Mouse (Mus musculus): ENCODE results near the gene H2-T22. TPM values are rescaled to one million over a fixed set of nuclear protein-coding genes. Genes with fewer than 3 reads are reported as not detected.

The H2-T22 gene
- polyA plus RNA-seq, 1 experiment from 2014 or later, result 6.9 TPM

DNA sequence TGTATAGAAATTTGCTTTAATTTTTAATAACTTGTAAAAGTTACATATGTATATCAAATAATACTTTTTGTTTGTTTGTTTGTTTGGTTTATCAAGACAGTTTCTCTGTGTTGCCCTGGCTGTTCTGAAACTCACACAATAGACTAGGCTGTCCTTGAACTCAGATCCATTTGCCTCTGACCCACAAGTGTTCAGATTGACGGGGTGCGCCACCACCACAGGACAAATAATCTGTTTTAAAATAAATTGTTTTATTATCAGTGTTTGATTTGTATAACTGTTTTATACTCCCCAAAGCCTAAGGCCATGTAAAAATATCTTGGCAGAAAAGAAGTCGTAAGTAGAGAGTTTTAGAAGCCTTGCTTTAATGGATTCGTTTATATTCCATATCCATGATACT lies 14.9 kb downstream of the H2-T22 start:
- H3K4me1 ChIP-seq, result peaks cover 19% of the 10 kb centered on the region
- H3K4me3 ChIP-seq, result no peak overlapping the region
- no peak overlapping the region for H3K4me2 ChIP-seq
- ATAC-seq (ENCODE audit: extremely low read depth, insufficient number of reproducible peaks, low FRiP score, low TSS enrichment), result no peak
- no peaks in the 10 kb centered on the region for H3K9me3 ChIP-seq
- peaks cover 11% of the 10 kb centered on the region for H3K27me3 ChIP-seq (replicated peaks)
- 89% methylated on average over 4 of the region's 4 CpGs for WGBS
- no peak overlapping the region for H3K9ac ChIP-seq
- H3K36me3 ChIP-seq, result no peaks in the 10 kb centered on the region
- no peak overlapping the region for H3K27ac ChIP-seq (replicated peaks)

GRCm38 (mm10) chr17:36025901-36026300 lies 16.6 kb downstream of the H2-T22 start:
- Histone ChIP-seq H3K4me3 (no peak overlapping the region), H3K9ac (no peak overlapping the region), H3K9me3 (no peaks in the 10 kb centered on the region), H3K27ac (replicated peaks) (no peak overlapping the region), H3K27me3 (replicated peaks) (peaks cover under 1% of the 10 kb centered on the region; the same call in 1 of the 2 replicates), H3K4me1 (peaks cover 17% of the 10 kb centered on the region), H3K4me2 (no peak overlapping the region), H3K36me3 (no peaks in the 10 kb centered on the region)
- WGBS, result 48% methylated on average over 4 of the region's 4 CpGs
- ATAC-seq (ENCODE audit: extremely low read depth, insufficient number of reproducible peaks, low FRiP score, low TSS enrichment), result no peak

GRCm38 (mm10) chr17:36025197-36025596 lies 17.4 kb downstream of the H2-T22 start:
- no peak overlapping the region for H3K9ac ChIP-seq
- H3K27ac ChIP-seq (replicated peaks), result no peak overlapping the region
- WGBS, result 40% methylated on average over 5 of the region's 5 CpGs
- H3K4me3 ChIP-seq, result no peak overlapping the region
- H3K4me2 ChIP-seq, result no peak overlapping the region
- no peaks in the 10 kb centered on the region for H3K27me3 ChIP-seq (replicated peaks)
- H3K36me3 ChIP-seq, result no peaks in the 10 kb centered on the region
- no peak for ATAC-seq (ENCODE audit: extremely low read depth, insufficient number of reproducible peaks, low FRiP score, low TSS enrichment)
- H3K4me1 ChIP-seq, result peaks cover 17% of the 10 kb centered on the region
- no peaks in the 10 kb centered on the region for H3K9me3 ChIP-seq

- Histone ChIP-seq H3K27ac (replicated peaks) (peak overlapping the region; percentile 6; the same call in 1 of the 2 replicates), H3K9ac (no peak overlapping the region), H3K27me3 (replicated peaks) (no peaks in the 10 kb centered on the region), H3K4me2 (0 out of 2 replicates have a peak overlapping the region, but pooled peaks have one; percentile 20), H3K4me3 (no peak overlapping the region), H3K4me1 (peaks cover 17% of the 10 kb centered on the region), H3K9me3 (no peaks in the 10 kb centered on the region), H3K36me3 (no peaks in the 10 kb centered on the region)
- 54% methylated on average over 9 of the region's 9 CpGs for WGBS
- no peak for ATAC-seq (ENCODE audit: extremely low read depth, insufficient number of reproducible peaks, low FRiP score, low TSS enrichment)
These were observed 18.6 kb downstream of the H2-T22 start for GRCm38 (mm10) chr17:36023710-36024654.

DNA sequence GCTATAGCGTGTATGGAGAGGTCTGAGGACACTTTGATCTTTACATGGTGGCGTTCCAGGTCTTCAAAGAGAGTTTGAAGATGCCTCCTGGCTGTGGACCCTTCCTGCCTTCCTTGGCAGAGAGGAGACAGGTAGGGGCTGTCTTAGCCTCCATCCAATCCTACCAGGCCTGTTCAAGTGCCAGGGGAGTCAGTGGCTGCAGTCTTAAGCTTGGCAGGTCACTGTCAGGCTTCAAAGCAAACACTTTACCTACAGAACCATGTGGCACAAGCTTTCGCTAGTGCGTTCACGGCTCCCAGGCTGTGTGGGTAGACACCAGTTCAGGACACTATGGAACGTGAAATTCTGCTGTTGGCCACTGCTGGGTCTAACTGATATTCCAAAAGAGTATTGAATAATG lies 19.6 kb downstream of the H2-T22 start:
- Histone ChIP-seq H3K9me3 (no peaks in the 10 kb centered on the region), H3K4me1 (peaks cover 15% of the 10 kb centered on the region)
- no peak for ATAC-seq (ENCODE audit: extremely low read depth, insufficient number of reproducible peaks, low FRiP score, low TSS enrichment)

DNA sequence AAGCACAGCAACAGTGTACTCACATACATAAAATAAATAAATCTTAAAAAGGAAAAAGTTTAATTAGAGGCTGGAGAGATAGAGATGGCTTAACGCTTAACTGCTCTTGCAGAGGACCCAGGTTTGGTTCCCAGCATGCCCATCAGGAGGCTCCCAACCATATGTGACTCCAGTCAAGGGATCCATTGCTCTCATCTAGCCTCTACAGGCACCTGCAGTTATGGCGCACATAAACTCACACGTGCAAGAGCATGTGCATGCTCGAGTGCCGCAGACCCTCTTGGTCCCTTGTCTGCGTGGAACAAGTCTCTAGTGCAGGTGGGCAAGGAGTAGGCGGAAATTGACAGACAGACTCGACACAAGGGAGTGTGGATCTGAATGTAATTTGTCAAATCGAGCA lies 20.4 kb downstream of the H2-T22 start:
- no peaks in the 10 kb centered on the region for H3K27me3 ChIP-seq (replicated peaks)
- no peaks in the 10 kb centered on the region for H3K9me3 ChIP-seq

More for the DNA sequence above, 19.6 kb downstream of the H2-T22 start:
- Histone ChIP-seq H3K9ac (no peak overlapping the region), H3K27ac (replicated peaks) (no peak overlapping the region), H3K27me3 (replicated peaks) (no peaks in the 10 kb centered on the region), H3K4me3 (no peak overlapping the region), H3K36me3 (no peaks in the 10 kb centered on the region), H3K4me2 (no peak overlapping the region)
- 84% methylated on average over 6 of the region's 6 CpGs for WGBS

GRCm38 (mm10) chr17:36021309-36021708 lies 21.2 kb downstream of the H2-T22 start:
- no peak overlapping the region; the same call in 1 of the 2 replicates for H3K4me3 ChIP-seq
- no peaks in the 10 kb centered on the region for H3K9me3 ChIP-seq
- peaks cover 5% of the 10 kb centered on the region; the same call in 1 of the 2 replicates for H3K36me3 ChIP-seq
- 85% methylated on average over 1 of the region's 1 CpGs for WGBS
- H3K9ac ChIP-seq, result no peak overlapping the region
- peaks cover 15% of the 10 kb centered on the region for H3K4me1 ChIP-seq
- H3K27me3 ChIP-seq (replicated peaks), result no peaks in the 10 kb centered on the region
- peak overlapping the region; percentile 73 for H3K27ac ChIP-seq (replicated peaks)
- no peak for ATAC-seq (ENCODE audit: extremely low read depth, insufficient number of reproducible peaks, low FRiP score, low TSS enrichment)
- peak overlapping the region; percentile 61 for H3K4me2 ChIP-seq

More for the DNA sequence above, 20.4 kb downstream of the H2-T22 start:
- Histone ChIP-seq H3K4me2 (no peak overlapping the region), H3K36me3 (no peaks in the 10 kb centered on the region), H3K4me3 (no peak overlapping the region), H3K4me1 (peaks cover 15% of the 10 kb centered on the region), H3K27ac (replicated peaks) (no peak overlapping the region), H3K9ac (no peak overlapping the region)
- 85% methylated on average over 9 of the region's 9 CpGs for WGBS
- no peak for ATAC-seq (ENCODE audit: extremely low read depth, insufficient number of reproducible peaks, low FRiP score, low TSS enrichment)

DNA sequence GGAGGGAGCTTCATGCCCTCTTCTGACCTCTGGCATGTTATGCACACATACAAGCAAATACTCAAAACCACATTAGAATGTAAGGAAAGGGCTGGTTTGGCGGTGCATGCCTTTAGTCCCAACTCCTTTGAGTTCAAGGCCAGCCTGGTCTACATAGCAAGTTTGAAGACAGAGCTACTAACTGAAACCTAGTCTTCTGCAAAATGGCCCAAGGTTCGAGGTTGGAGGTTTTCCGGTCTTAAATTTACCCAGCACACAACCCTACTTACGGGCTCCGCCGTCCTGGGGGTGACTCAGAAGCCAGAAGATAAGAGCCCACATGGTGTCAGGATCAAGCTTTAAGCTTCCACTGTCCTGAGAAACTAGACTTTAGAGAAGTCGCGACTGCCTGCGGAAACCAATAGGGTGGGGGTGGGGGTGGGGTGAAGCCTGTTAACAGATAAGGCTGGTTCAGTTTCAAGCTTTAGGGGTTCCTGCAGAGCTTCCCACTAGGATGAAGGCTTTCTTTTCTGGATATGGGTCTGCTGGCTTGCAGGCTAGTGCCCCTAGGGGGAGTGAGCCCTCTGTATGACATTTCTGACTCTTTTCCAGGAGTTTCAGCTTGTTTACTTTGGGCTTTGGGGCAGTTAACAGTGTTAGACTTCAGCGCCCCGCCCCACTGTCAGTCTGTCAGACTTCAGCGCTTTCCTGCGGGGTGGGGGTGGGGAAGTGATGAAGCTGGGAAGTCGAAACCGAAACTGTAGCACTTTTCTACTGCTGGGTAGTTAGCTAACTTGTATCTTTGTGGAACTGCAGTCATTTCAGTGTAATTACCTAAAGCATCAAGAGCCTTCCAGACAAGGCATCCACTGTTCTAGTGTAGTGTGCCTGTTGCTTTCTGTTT lies 22.1 kb downstream of the H2-T22 start, which contains the start of gene H2-T24:
Gene H2-T24, minus strand, starts transcription at position 370 of the 883 bp plus-strand sequence.
- H3K9ac ChIP-seq, result peak within 1 kb of the TSS; percentile 2; the same call in 1 of the 2 replicates
- H3K27me3 ChIP-seq (replicated peaks), result no peaks in the 10 kb centered on the region
- peak within 1 kb of the TSS; percentile 61 for H3K4me2 ChIP-seq
- ATAC-seq (ENCODE audit: extremely low read depth, insufficient number of reproducible peaks, low FRiP score, low TSS enrichment), result peak; percentile 61; the same call in 1 of the 2 replicates
- WGBS, result 19% methylated on average over 15 of the region's 15 CpGs
- peak within 1 kb of the TSS; percentile 73 for H3K27ac ChIP-seq (replicated peaks)
- no peaks in the 10 kb centered on the region for H3K9me3 ChIP-seq
- peak within 1 kb of the TSS; percentile 34 for H3K4me3 ChIP-seq
- peaks cover 15% of the 10 kb centered on the region for H3K4me1 ChIP-seq
- H3K36me3 ChIP-seq, result peaks cover 11% of the 10 kb centered on the region; the same call in 1 of the 2 replicates

- Histone ChIP-seq H3K27ac (replicated peaks) (peak overlapping the region; percentile 73), H3K27me3 (replicated peaks) (no peaks in the 10 kb centered on the region), H3K36me3 (peaks cover 21% of the 10 kb centered on the region), H3K4me1 (peaks cover 15% of the 10 kb centered on the region), H3K9ac (no peak overlapping the region), H3K9me3 (no peaks in the 10 kb centered on the region), H3K4me3 (peak overlapping the region; percentile 34), H3K4me2 (peak overlapping the region; percentile 61)
- no peak for ATAC-seq (ENCODE audit: extremely low read depth, insufficient number of reproducible peaks, low FRiP score, low TSS enrichment)
- WGBS, result 63% methylated on average over 3 of the region's 3 CpGs
These were observed 23.0 kb downstream of the H2-T22 start for GRCm38 (mm10) chr17:36019519-36019918.

DNA sequence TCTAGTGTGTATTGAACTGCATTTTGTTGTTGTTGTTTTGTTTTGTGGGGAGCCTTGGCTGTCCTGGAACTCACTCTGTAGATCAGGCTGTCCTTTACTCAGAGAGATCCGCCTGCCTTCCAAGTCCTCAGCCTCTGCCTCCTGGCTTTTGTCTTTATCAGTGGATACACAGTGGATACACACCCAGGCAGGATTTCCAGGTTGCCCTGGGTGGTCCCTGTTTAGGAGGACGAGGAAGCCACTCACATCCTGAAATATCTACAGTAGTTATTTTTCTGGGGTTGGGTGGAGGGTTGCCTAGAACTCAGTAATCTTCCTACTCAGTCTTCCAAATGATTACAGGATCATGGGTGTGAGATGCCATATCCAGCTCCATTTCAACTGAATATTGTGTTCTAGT lies 23.6 kb downstream of the H2-T22 start:
- no peak for ATAC-seq (ENCODE audit: extremely low read depth, insufficient number of reproducible peaks, low FRiP score, low TSS enrichment)
- no peaks in the 10 kb centered on the region for H3K27me3 ChIP-seq (replicated peaks)
- no peaks in the 10 kb centered on the region for H3K9me3 ChIP-seq
- H3K9ac ChIP-seq, result no peak overlapping the region
- H3K4me2 ChIP-seq, result peak overlapping the region; percentile 61
- 46% methylated on average over 2 of the region's 2 CpGs for WGBS
- peak overlapping the region; percentile 34 for H3K4me3 ChIP-seq
- H3K27ac ChIP-seq (replicated peaks), result no peak overlapping the region; the same call in 1 of the 2 replicates
- H3K4me1 ChIP-seq, result peaks cover 15% of the 10 kb centered on the region
- H3K36me3 ChIP-seq, result peaks cover 26% of the 10 kb centered on the region

DNA sequence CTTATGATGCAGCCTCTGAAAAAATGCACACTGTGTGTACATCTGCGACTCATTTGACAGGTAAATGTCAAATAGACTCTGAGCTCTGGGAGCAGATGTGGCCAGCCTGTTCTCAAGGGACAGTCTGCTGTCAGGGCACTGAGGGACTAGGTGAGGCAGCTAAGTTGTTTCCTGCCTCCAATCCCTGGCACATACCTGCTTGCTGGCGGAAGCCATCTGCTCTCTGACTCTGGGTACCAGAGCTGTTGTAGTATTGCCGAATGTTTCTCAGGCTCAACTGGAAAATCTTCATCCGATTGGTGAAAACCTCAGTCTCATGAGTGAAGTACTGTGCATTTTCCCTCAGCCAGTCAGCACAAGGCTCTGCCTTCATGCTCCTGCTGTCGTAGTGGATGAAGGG lies 25.5 kb downstream of the H2-T22 start:
- Histone ChIP-seq H3K4me2 (peak overlapping the region; percentile 61; the same call in 1 of the 2 replicates), H3K9me3 (no peaks in the 10 kb centered on the region), H3K4me3 (no peak overlapping the region), H3K27ac (replicated peaks) (no peak overlapping the region), H3K4me1 (peaks cover 4% of the 10 kb centered on the region; the same call in 1 of the 2 replicates), H3K9ac (no peak overlapping the region), H3K36me3 (peaks cover 26% of the 10 kb centered on the region), H3K27me3 (replicated peaks) (no peaks in the 10 kb centered on the region)
- 81% methylated on average over 5 of the region's 5 CpGs for WGBS
- ATAC-seq (ENCODE audit: extremely low read depth, insufficient number of reproducible peaks, low FRiP score, low TSS enrichment), result no peak
